Mouse (Mus musculus): Measurements from ENCODE around the gene Neb.
A peak's percentile ranks its signal among the peaks of the same experiment; 100 is the strongest.

GRCm38 (mm10) chr2:52262149-52262548 lies 116.1 kb downstream of the Neb start:
- TF ChIP-seq EP300 (IDR thresholded peaks at IDR 0.05) (no peak), CTCF (IDR thresholded peaks at IDR 0.05) (peak; percentile 83)
